In the genomic region with DNA sequence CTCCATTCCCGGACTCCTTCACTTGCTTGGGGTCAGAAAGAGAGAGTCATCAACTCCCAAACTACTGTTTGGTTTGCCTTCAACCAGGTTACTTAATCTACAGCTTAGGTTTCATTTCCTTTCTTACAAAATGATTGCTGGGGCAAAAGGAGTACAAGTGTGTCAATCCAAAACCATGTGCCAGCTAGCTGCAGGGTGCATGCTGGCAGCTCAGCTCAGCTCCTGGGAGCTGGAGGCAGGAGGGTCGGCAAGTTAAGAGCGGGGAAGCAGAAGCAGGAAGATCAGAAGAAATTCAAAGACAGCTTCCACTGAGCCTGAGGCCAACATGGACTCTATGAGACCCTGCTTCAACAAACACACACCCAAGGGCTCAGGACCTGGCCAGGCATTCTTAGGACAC, we compare ENCODE assay signal across 9 mouse cellular contexts. TPM values are rescaled to one million over a fixed set of nuclear protein-coding genes. Genes with fewer than 3 reads are reported as not detected.
DNase-seq lines count a peak whose midpoint lies in the region; ATAC-seq and TF ChIP-seq lines count a peak whose summit lies in the region.
"Had no signal": no experiment of that assay in that cellular context is flagged by ENCODE, and none has a peak within 500 bp of the region (broad histone marks: within the 10 kb centered on the region; RNA-seq: fewer than 3 reads in every experiment).

No protein-coding gene starts in this region.

- TF ChIP-seq CTCF in gastrocnemius, adult 2 months (IDR thresholded peaks at IDR 0.05), result no peak

- no peaks in the 10 kb centered on the region for H3K9me3 ChIP-seq in neural tube, embryonic 12.5 days
- H3K9me3 ChIP-seq in limb, embryonic 13.5 days, result no peaks in the 10 kb centered on the region
- no peaks in the 10 kb centered on the region for H3K9me3 ChIP-seq in stomach, embryonic 16.5 days (replicated peaks; ENCODE audit: control insufficient read depth, low read length)

- DNase-seq in gastrocnemius, adult 2 months, result no peak
- no peak for DNase-seq in gastrocnemius, postnatal 14 days
- no peak for DNase-seq in neural tube, embryonic 10.5 days (ENCODE audit: extremely low spot score, low spot score)
- DNase-seq in embryo, embryonic 9.5 days (ENCODE audit: extremely low spot score), result no peak
- no peak for DNase-seq in frontal cortex, postnatal 10 days (ENCODE audit: low spot score in 2 of 2)
- DNase-seq: right cerebral cortex, adult 18-20 months had no signal

- no peak for ATAC-seq in neural tube, embryonic 12.5 days (ENCODE audit: low FRiP score, low read depth)
- ATAC-seq in limb, embryonic 13.5 days (ENCODE audit: low FRiP score, low read depth), result no peak
- ATAC-seq in stomach, embryonic 16.5 days (ENCODE audit: insufficient read depth, low FRiP score), result no peak

- 0 out of 2 replicates have a peak overlapping the region, but pooled peaks have one; percentile 13 for H3K9ac ChIP-seq in neural tube, embryonic 12.5 days
- peak overlapping the region; percentile 54 for H3K9ac ChIP-seq in limb, embryonic 13.5 days
- H3K9ac ChIP-seq in stomach, embryonic 16.5 days (ENCODE audit: low read length), result peak overlapping the region; percentile 51

- H3K4me1 ChIP-seq in neural tube, embryonic 12.5 days, result peaks cover 25% of the 10 kb centered on the region
- H3K4me1 ChIP-seq in limb, embryonic 13.5 days, result peaks cover 25% of the 10 kb centered on the region
- H3K4me1 ChIP-seq in stomach, embryonic 16.5 days (ENCODE audit: control insufficient read depth, insufficient read depth, low read length), result peaks cover 36% of the 10 kb centered on the region

- no peaks in the 10 kb centered on the region for H3K27me3 ChIP-seq in neural tube, embryonic 12.5 days (replicated peaks)
- no peaks in the 10 kb centered on the region for H3K27me3 ChIP-seq in limb, embryonic 13.5 days
- no peaks in the 10 kb centered on the region for H3K27me3 ChIP-seq in stomach, embryonic 16.5 days (ENCODE audit: control insufficient read depth, insufficient read depth, low read length)

- H3K4me3 ChIP-seq in gastrocnemius, adult 2 months, result peak overlapping the region; percentile 33
- H3K4me3 ChIP-seq in neural tube, embryonic 12.5 days, result no peak overlapping the region
- H3K4me3 ChIP-seq in limb, embryonic 13.5 days, result no peak overlapping the region
- H3K4me3 ChIP-seq in stomach, embryonic 16.5 days (replicated peaks; ENCODE audit: low read length), result peak overlapping the region; percentile 5; the same call in 1 of the 2 replicates

- H3K36me3 ChIP-seq in neural tube, embryonic 12.5 days, result peaks cover 42% of the 10 kb centered on the region
- peaks cover 47% of the 10 kb centered on the region for H3K36me3 ChIP-seq in limb, embryonic 13.5 days
- peaks cover 1% of the 10 kb centered on the region; the same call in 1 of the 2 replicates for H3K36me3 ChIP-seq in stomach, embryonic 16.5 days (ENCODE audit: control insufficient read depth, insufficient read depth, low read length)

- peak overlapping the region; percentile 29 for H3K4me2 ChIP-seq in neural tube, embryonic 12.5 days (replicated peaks)
- H3K4me2 ChIP-seq in limb, embryonic 13.5 days (replicated peaks), result 0 out of 2 replicates have a peak overlapping the region, but pooled peaks have one; percentile 0
- peak overlapping the region; percentile 37 for H3K4me2 ChIP-seq in stomach, embryonic 16.5 days (ENCODE audit: low read depth, low read length)

- peak overlapping the region; percentile 56 for H3K27ac ChIP-seq in gastrocnemius, adult 2 months
- H3K27ac ChIP-seq in neural tube, embryonic 12.5 days, result no peak overlapping the region
- no peak overlapping the region for H3K27ac ChIP-seq in limb, embryonic 13.5 days
- H3K27ac ChIP-seq in stomach, embryonic 16.5 days (ENCODE audit: low read length), result peak overlapping the region; percentile 74

- intact Hi-C loops in gastrocnemius, adult 2 months (cut with DNase I), result loop anchor here (5.0 to 10.0 kb wide), 3 partner anchors 43 to 574 kb away; partner anchors contain the start of genes Ddx27, Slc9a8 and Ube2v1
- intact Hi-C loops in gastrocnemius, postnatal 14 days (cut with DNase I; ENCODE audit: low total_unique reads), result no loop called here

- 70% methylated on average over 3 of the region's 3 CpGs for WGBS in neural tube, embryonic 12.5 days
- 67% methylated on average over 3 of the region's 3 CpGs for WGBS in limb, embryonic 13.5 days
- WGBS in stomach, embryonic 16.5 days, result 61% methylated on average over 3 of the region's 3 CpGs

RNA-seq across cellular contexts. Expression of gene Znfx1, which starts 2.5 kb away (rescaled TPM):
- total RNA-seq in gastrocnemius, adult 2 months (2021), result 10 to 100 TPM; 25.2 to 25.8 TPM
- total RNA-seq in gastrocnemius, postnatal 14 days (2021), result 10 to 100 TPM; 14.5 to 14.8 TPM
- polyA plus RNA-seq in neural tube, embryonic 12.5 days (2016; fragmentation: Nextera tagmentation; extraction: Ambion mirVana), result 8.2 and 9.6 TPM in 2 replicates
- 6.0 and 7.9 TPM in 2 replicates for polyA plus RNA-seq in limb, embryonic 13.5 days (2015; fragmentation: Nextera tagmentation; extraction: Ambion mirVana)
- polyA plus RNA-seq in stomach, embryonic 16.5 days (2015; fragmentation: Nextera tagmentation; extraction: Ambion mirVana), result 9.2 and 9.5 TPM in 2 replicates

RNA-seq across cellular contexts. Expression of gene Ddx27, which starts 45.4 kb away (rescaled TPM):
- total RNA-seq in gastrocnemius, adult 2 months (2021), result 10 to 100 TPM in 1 of 2 experiments, 1 to 10 TPM in 1; 9.3 to 10.1 TPM
- 1 to 10 TPM; 6.8 to 8.0 TPM for total RNA-seq in gastrocnemius, postnatal 14 days (2021)
- polyA plus RNA-seq in neural tube, embryonic 12.5 days (2016; fragmentation: Nextera tagmentation; extraction: Ambion mirVana), result 43.8 and 44.5 TPM in 2 replicates
- polyA plus RNA-seq in limb, embryonic 13.5 days (2015; fragmentation: Nextera tagmentation; extraction: Ambion mirVana), result 54.3 and 54.6 TPM in 2 replicates
- 45.8 and 46.0 TPM in 2 replicates for polyA plus RNA-seq in stomach, embryonic 16.5 days (2015; fragmentation: Nextera tagmentation; extraction: Ambion mirVana)

Comparison
In these comparisons a context has a peak if more than half of its experiments do, and no peak if none do; other contexts are left out.
1. H3K27ac ChIP-seq: peak in gastrocnemius, adult 2 months (single experiment) and stomach, embryonic 16.5 days (single experiment); none in neural tube, embryonic 12.5 days (single experiment) and limb, embryonic 13.5 days (single experiment).
2. H3K4me3 ChIP-seq: peak in gastrocnemius, adult 2 months (single experiment) and stomach, embryonic 16.5 days (single experiment); none in neural tube, embryonic 12.5 days (single experiment) and limb, embryonic 13.5 days (single experiment).
3. Peak in every context shown above with its lines, with median percentiles within 50 percentile points of each other: H3K4me2 ChIP-seq and H3K9ac ChIP-seq.